Mouse (Mus musculus) cerebellum, adult 8-10 months (tissue): Measurements from ENCODE around the gene Dhodh.

ENCODE experiments used
- DNase-seq: peaks from one replicate; pipeline ENCODE4 v3.0.0; 2022

Dhodh gene

DNA sequence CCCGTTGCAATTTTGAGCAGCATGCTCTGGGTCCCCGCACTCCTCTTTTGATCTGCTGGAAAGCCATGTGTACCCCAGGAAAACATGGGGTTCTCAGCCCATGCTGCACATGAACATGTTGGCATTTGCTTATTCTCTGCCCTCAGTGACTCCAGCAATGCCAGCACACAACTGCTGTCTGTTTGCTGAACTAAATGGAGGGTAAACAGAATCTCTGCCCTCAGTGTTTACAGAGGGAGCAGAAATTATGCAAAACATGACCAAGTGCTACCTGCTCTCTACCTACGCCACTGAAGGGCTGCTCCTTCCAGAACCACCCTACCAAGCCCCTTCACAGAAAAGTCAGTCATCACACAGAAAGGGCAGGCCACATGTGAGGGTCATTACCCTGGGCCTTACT is 23.6 kb downstream of the Dhodh start:
- no peak for DNase-seq

DNA sequence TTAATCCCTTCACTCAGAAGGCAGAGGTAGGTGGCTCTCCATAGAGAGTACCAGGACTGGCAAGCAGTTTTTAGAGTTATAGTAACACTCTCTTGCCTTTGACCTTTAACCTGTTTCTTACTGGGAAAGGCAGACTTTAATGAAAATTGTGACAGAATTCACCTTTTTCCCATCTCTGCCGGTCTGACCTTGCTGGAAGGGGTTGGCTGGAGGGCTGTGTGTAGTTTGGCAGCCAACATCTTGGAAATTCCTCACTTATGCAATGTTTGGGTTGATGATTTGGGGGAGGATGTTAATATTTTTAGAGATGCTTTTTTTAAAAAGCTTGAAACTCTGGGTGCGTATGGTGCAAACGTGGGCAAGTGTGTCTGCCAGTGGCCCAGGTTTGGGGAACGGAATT is 24.2 kb downstream of the Dhodh start:
- no peak for DNase-seq

GRCm38 (mm10) chr8:109578900-109579301 is 29.6 kb downstream of the Dhodh start, which contains the start of gene Hp:
TSS of gene Hp (minus strand) at chr8:109579172.
- no peak for DNase-seq

- DNase-seq: no peak
These were observed 32.2 kb downstream of the Dhodh start for GRCm38 (mm10) chr8:109576311-109576710.

DNA sequence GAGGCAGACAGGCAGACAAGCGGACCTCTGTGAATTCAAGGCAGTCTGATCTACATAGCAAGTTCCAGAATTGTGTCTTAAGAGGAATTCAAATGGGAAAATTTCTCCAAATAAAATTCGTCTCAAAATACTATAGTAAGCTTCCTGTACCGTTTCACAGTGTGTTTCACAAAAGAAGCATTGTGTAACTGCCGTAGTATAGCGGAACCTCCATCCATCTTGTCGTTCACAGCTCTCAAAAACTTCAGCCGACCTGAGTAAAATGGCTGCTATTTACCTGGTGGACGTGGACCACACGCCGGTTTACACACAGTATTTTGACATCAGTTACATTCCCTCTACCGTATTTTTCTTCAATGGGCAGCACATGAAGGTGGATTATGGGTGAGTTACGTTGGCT is 37.3 kb downstream of the Dhodh start:
- DNase-seq: no peak

DNA sequence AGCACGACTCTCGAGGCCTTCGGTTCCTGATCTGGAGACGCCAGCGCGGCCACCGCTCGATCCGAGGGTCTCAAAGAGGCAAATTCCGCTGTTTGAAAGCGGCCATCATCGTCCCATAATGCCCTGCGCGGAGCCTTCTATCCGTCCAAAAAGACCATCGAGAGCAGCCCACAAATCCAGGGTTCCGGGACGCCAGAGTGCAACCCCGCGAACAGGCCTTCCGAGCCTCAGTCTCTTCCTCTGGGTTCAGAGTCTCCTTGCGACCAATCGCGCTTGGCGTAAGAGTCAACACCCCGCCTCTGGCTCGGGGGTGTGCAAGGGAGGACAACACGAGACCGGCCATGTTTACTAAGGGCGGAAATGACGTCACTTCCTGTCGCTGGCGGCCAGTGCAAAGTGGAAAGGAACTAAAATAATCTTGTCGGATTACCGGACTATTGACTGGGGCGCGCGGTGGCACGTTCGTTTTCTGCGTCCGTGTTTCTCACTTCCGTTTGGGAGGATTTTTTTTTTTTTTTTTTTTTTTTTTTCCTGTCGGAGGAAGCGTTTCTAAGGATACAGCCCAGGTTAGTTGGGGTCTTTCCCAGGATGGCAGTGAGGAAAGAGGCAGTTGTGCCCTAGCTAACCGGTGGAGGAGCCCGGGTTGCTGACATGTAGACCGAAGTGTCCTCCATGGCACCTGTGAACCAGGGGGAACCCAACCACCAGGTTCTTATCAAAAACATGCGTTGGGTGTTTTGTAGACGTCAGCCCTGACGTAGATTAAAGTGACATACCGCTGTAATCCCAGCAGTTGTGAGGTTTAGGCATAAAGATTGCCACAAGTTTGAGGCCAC is 42.8 kb downstream of the Dhodh start, which contains the start of the genes Dhx38 and Txnl4b:
TSS of gene Dhx38 (minus strand) at position 364 of the 836 bp plus-strand sequence.
TSS of gene Txnl4b (plus strand) at position 395 of the 836 bp plus-strand sequence.
- DNase-seq: peak; percentile 98

- no peak for DNase-seq
These were observed 43.7 kb downstream of the Dhodh start for GRCm38 (mm10) chr8:109564766-109565165.

GRCm38 (mm10) chr8:109563881-109564280 is 44.6 kb downstream of the Dhodh start:
- DNase-seq: no peak

DNA sequence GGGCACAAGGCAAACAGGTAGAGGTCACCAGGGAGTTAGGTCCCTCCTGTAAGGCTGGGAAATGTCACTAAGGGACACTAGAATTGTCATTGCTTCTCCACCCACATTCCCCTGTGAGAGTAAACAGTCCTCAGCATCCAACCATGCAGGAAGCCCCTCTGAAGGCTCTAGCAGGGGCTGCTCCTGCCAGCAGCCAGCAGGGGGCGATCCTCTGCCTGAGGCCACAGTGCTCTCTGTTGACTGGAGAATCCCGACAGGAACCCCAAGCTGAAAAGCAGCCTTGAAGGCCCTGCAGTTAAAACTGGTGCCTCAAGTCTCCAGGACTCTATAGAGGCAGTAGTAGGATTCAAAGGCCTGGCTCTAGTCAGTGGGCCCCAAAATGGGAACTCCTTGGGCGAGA is 56.8 kb downstream of the Dhodh start:
- no peak for DNase-seq

- DNase-seq: no peak
These were observed 64.4 kb downstream of the Dhodh start for GRCm38 (mm10) chr8:109544049-109544448.

- DNase-seq: no peak
These were observed 65.5 kb downstream of the Dhodh start for GRCm38 (mm10) chr8:109542748-109543519.

GRCm38 (mm10) chr8:109542165-109542564 is 66.3 kb downstream of the Dhodh start:
- DNase-seq: no peak
